Mouse (Mus musculus): ENCODE data around the gene Man2a1.

GRCm38 (mm10) chr17:64590483-64590882, 10.1 kb upstream of the Man2a1 start:
- no peak for TF ChIP-seq GATA1 (IDR thresholded peaks at IDR 0.05; ENCODE audit: borderline replicate concordance, low read length)
- TF ChIP-seq FLI1 (IDR thresholded peaks at IDR 0.05; ENCODE audit: low read length): no peak

All from megakaryocyte, embryonic 14.5 days (primary cell).